ENCODE assay signal across 14 mouse cellular contexts in the genomic region with DNA sequence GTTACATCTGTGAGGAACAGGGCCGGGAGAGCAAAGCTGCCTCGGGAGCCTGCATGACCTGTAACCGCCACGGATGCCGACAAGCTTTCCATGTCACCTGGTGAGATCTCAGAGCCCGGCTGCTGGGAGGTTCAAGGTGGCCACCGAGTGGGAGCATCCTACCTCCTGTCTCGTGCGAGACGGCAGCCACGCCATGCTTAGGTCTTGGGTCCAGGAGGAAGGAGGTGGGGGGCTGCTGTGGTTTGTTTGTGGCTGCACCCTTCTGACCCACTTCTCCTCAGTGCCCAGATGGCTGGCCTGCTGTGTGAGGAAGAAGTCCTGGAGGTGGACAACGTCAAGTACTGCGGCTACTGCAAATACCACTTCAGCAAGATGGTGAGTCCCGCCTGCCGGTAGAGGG.
"Had no signal": no experiment of that assay in that cellular context is flagged by ENCODE, and none has a peak within 500 bp of the region (broad histone marks: within the 10 kb centered on the region; RNA-seq: fewer than 3 reads in every experiment).

No protein-coding gene starts in this region.

- H3K36me3 ChIP-seq: liver, embryonic 15.5 days had no signal

- DNase-seq: kidney, adult 9 months; kidney, postnatal 36 days; left cerebral cortex, postnatal 4 days; lung, adult 2 months; lung, postnatal 36 days; right cerebral cortex, postnatal 14 days; thymus, adult 2 months; thymus, postnatal 36 days had no signal

- ATAC-seq: lung, postnatal 0 days had no signal

- H3K9me3 ChIP-seq: limb, embryonic 13.5 days; liver, embryonic 15.5 days; stomach, embryonic 15.5 days had no signal

- H3K4me3 ChIP-seq: limb, embryonic 13.5 days; liver, embryonic 15.5 days; stomach, embryonic 15.5 days had no signal

- H3K4me2 ChIP-seq: limb, embryonic 13.5 days; liver, embryonic 15.5 days; midbrain, embryonic 11.5 days; stomach, embryonic 15.5 days had no signal

- H3K27ac ChIP-seq: kidney, postnatal 0 days; limb, embryonic 13.5 days; liver, embryonic 15.5 days; stomach, embryonic 15.5 days had no signal

- H3K9ac ChIP-seq: limb, embryonic 13.5 days; liver, embryonic 15.5 days; stomach, embryonic 15.5 days had no signal
